Mouse (Mus musculus) kidney, postnatal 36 days (tissue): ENCODE data around the gene Ecpas.

Experiments
- DNase-seq, 2 experiments: peaks; one replicate each; pipeline ENCODE4 v3.0.0; 2021 to 2022; ENCODE audit warnings: mixed read lengths in 2 of 2

The Ecpas gene

DNA sequence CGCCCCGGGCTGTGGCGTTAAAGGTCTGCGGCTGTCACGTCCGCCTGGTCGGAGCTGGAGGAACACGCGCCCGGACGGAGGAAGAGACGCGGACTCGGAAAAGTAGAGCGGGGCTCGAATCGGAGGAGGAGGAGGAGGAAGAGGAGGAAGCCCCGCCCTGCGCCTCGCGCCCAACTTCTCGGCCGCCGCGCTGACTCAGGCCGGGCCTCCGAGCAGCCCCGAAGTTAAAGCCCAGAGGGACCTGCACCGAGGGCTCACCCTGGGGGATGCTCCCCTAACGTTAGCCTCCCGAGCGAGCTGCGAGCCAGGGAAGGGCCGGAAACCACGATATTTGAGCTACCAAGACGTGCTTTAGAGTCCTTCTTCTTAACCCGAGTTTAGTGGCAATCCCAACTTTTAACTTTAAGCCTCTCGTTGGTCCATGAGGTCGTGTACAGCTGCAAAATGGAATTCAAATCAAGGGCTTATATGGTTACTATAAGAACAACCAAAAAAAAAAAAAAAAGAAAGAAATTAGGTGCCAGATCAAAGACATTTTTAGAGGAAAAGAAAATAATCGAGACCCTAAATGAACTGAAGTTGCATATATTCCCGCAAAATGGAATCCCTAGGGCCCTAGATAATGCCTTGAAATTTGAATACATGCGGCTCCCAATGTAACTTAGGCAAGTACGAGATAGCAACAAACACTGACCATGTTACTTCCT, at the start of gene Ecpas:
Gene Ecpas, minus strand, starts transcription at position 121 of the 707 bp plus-strand sequence.
- DNase-seq: peak; percentile 83 to 90

DNA sequence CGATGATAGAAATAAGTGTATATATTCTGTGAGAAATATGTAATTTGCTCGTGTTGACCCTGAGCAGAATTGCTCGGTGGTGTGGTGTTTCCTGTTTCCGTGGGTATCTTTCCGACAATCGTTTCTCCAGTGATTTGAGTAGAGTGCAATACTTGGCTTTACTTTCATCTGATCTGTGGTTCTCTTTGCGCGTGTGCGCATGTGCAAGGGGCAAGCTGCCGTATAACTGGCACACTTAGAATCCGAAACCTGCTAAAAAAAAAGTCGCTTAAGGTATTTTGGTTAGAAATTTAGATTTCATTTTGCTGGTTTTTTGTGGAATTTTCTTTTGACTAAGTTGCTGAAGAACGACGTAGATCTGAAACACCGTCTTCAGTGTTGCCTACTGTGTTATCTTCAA, 49.2 kb upstream of the Ecpas start:
- DNase-seq: no peak

DNA sequence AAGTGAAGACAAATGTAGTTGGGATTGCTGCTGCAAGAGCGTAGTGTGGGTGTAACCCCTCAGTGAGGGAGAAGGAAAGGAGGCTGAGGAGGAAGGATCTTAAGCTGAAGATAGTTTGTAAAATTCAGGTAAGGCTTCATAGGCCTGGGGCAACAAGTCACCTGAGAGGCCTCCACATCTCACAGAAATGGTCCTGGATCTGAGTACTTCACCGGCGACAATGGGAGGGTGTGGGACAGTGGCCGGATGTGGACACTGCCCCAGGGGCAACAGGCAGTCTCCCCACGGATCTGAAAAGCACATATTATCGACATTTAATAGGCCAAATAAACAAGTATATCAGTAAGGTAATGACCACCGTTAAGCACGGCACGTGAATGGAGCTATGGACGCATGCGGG, 40.1 kb upstream of the Ecpas start:
- DNase-seq: no peak

DNA sequence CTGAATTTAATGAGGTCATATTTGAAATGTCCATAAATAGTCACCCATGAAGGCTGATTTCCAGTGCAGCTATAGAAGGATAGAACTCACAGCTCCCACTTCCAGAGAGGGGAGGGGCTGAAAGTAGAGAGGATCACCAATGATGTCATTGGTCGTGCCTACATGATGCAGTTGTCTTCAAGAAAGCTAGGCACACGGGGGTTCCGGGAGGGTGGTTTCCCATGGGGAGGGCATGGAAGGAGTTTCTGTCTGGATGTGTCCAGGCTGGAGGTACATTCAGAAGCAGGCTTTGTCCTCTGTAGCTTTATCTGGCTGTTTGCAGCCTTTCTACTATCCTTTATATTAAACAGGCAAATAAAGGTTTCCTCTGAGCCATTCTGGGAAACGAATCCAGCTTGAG, 35.8 kb upstream of the Ecpas start:
- no peak for DNase-seq

DNA sequence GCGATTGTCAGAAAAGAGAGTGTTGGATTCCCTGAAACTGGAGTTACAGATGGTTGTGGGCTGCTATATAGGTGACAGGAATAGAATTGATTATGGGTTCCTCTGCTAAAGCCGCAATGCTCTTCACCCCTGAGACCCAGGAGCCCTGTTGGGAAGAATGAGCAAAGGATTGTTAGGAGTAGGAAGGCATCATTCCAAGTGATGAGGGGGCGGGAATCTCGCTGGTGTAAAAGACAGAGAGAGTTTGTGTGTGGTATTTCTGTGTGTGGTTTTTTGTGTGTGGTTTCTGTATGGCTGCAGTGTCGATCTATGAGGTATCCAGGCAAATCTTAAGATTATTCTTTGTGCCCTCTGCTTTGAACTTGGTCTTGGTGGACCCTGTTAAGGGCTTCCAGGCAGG, 32.1 kb upstream of the Ecpas start:
- no peak for DNase-seq

DNA sequence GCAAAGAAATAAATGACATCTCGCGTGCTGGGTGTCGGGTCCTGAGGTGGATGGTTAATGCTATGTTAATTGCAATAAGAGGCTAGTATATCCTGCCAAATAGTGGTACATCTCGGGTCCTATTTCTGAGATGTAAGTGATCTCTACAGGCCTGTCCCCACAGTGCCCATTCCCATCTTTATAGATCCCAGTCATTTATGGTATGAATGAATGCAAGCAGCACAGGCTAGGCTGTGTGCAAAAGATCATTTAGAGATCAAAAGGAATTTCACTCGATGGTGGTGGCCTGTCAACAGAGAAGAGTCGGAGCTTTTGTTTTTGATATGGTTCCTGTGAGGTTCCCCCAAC, 31.6 kb upstream of the Ecpas start:
- DNase-seq: no peak

DNA sequence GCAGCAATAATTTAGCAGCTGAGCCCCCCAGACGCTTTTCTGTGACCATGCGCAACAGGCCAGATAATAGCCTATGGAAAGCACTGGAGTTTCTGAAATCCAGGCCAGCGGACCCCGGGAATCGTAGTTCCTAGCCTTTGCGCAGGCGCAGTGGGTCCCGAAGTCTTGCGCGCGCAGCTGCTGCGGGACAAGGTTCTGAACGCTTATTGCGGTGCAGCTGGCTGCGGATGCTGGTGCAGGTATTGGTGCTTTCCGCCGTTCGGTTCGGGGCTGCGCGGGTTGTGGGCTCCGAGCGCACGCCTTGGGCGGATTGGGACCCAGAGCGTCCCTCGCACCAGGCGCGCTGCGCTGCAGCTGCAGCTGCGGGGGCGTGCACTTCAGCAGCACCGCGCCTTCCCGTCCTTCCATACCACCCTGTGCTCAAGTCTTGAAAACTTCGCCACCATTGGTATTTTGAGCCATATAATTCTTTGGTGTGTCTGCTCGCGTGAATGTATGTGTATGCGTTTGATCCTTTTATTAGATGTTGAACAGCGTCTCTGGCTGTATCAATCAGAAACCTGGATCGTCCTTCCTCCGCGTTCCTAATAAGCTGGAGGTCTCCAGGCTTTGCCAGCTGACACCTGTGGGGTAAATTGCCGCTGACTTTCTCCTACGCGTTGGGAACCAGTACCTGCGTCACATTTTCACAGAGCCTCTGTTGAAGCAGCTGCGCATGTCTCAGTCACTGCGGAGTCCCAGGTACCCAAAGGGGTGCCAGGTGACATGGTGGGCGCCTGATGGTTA, 31.1 kb upstream of the Ecpas start, which contains the start of gene Zkscan16:
Gene Zkscan16, plus strand, starts transcription at position 209 of the 786 bp plus-strand sequence.
- peak; percentile 58 to 83 for DNase-seq

DNA sequence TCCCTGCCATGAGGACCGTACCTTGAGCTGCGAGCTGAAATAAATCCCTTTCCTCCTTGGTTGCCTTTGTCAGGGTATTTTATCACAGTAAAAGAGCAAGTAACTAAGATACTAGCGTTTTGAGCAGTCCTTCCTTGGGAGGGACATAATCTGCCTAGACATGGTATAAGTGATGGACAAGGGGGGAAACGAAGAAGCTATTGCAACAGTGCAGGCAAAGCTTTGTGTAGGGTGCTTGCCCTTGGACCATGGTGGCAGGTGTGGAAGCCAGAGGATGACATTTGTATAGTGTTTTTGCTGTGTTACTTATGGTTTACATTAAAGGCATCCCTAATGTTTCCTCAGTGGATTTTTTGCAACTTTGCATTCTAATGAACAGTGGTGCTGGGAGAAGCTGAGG, 30.4 kb upstream of the Ecpas start:
- no peak for DNase-seq

DNA sequence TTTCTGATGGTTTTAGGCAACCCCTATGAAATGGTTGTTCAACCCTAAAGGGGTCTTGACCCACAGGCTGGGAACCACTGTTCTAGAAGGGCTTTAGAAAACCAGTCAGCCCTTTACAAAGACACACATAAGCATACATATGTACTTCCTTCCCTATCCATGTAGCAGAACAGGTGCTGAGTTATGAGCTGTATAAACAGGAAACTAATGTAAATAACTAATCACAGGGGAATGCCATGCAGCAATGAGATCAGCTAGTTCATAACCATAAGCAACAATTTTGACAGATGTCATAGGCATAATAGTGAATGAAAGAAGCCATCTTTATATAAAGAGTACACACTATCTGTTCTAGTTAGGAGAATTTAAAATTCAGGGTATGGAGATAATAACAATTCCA, 29.1 kb upstream of the Ecpas start:
- DNase-seq: no peak

DNA sequence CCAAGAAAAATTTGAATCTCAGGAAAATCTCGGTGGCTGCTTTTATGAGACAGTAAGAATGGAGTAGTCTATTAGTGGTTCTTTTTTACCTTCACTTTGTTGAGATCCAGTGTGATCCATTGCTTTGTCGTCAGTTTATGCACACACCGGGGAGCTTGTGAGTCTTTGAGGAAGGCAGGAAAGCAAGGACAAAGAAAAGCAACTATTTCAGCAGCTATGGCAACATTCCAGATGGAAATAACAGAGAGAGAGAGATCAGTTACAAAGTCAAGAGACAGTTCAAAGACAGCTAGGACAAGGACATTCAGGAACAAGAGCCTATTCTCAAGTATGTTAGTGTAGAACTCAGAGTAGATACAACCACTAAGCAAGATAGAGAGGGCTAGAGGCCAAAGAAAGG, 23.3 kb upstream of the Ecpas start:
- DNase-seq: no peak

DNA sequence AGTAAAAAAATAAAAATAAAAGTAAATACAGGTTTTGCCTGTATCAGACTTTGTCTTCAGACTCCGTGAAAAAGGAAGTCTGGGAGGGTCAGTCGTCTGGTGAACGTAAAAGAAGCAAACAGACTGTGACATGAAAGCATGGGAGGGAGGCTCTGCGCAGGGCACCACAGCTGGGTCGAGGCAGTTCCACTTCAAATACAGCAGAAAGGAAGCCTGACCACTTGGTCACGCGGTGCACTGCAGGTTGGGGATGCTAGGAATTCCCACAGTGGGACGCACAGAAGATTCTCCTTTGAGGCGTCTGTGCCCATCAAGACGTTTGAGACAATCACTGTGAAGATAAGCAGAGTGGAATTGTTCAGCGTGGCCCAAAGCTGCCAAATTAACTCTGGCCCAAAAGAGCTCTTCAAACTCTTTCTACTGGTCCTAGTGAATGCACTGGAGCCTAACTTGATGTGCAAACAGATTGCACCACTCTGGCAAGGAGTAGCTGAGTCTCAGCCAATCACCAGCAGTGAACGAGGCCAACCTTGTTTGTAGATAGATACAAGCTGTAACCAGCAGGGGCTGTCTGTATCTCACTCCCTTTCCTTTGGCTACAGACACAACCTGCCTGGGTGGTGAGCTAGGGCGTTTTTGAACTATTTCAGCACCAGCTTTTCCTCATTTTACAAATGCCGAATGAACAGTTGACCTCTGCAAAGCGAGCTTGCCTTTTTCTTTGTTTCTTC, 22.4 kb upstream of the Ecpas start:
- peak; percentile 22 to 33 for DNase-seq

DNA sequence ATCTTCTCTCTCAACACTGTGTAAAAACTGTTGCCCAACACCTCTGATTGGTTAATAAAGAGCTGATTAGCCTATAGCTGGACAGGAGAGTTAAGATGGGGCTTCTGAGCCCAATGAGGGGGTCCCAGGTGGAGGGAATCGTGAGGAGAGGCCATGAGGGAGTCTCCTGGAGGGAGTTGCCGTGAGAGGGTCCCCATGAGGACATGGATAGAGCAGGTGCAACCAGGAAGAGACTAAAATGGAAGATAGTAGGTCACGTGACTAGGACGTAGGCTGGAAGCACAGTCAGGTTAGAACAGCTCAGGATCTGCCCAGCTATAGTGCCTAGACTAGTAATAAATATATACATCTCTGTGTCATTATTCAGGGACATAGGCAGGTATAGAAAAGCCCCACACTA, 21.8 kb upstream of the Ecpas start:
- DNase-seq: no peak

DNA sequence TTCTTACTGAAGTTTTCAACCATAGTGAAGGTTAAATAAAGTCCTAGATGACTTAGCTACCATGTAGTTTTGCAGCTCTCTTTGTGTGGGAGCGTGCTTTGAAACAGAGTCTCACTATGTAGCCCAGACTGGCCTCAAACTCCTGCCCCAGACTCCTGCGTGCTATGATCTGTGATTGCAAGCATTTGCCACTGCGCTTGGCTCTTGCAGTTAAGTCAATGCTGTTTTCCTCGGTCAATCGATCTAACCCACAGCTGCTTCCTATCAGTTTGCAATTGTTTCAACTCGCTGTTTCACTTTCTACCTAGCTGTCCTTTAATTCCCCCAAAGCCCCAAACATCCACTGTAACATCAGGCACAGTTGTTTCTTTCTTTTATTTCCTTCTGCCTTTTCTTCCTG, 20.0 kb upstream of the Ecpas start:
- no peak for DNase-seq

DNA sequence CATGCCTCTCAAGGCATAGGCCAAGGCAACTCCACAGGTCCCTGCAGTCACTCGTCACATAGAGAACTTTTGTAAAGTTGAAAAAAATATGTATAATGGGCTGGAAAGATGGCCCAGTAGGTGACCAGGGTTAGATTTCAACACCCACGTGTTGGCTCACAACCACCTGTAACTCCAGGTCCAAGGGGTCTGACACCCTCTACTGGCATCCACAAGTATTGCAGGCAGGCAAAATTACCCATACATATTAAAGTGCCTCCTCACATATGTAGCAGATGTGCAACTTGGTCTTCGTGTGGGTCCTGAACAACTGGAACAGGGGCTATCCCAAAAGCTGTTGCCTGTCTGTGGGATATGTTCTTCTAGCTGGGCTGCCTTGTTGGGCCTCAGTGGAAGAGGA, 15.1 kb upstream of the Ecpas start:
- DNase-seq: no peak

DNA sequence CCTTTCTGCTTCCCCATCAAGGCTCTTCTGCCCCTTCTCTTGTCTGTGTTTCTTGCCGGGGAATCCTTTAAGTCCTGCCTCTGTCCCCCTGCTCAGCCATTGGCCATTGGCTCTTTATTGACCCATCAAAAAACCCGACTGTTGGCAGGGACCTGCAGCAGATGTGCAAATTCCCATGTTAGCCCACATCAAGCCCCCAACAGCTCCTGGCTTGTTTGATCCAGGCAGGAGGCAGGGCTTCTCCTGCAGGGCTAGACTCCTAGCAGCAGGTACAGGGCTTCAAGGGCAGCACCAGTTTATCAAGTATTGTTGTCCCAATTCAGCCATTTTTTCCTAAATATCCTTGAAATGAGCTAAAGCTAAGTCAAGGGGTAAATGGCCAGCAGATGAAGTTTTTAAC, 13.6 kb upstream of the Ecpas start:
- no peak for DNase-seq

DNA sequence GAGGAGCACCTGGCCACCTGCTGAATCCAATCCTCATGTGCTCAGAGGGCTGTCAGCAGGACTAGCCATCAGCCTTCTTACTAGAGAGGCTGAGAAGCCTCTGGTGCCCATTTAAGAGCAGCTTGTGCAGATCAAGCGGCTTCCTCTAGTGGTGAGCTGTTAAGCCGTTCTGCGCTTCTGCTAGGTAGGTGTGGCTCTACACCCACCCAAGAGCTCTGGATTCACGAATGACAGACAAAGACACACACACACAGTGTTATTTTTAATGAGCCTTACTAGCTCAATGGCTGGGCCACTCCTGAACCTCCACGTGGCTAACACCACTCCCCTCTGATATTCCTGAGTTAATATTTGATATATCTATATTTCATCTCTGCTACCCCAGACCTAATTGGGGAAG, 13.1 kb upstream of the Ecpas start:
- no peak for DNase-seq

DNA sequence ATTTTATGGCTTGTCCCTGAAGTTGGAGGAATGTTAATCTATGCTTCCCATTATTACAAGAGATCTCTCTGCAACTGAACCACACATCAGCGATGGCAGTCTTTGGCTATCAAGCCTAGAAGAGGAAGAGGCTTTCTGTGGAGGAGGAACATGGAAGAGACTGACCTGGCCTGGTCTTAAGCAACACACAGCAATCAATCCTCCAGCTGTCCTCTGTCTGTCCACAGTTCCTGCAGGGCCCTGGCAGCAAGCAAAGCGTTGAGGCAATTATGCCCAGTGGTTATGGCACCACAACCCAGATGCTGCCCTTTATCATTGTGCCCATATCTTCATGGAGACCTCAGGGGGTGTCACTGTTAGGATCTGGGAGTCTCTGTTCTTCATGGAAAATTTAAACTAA, 11.4 kb upstream of the Ecpas start:
- no peak for DNase-seq

DNA sequence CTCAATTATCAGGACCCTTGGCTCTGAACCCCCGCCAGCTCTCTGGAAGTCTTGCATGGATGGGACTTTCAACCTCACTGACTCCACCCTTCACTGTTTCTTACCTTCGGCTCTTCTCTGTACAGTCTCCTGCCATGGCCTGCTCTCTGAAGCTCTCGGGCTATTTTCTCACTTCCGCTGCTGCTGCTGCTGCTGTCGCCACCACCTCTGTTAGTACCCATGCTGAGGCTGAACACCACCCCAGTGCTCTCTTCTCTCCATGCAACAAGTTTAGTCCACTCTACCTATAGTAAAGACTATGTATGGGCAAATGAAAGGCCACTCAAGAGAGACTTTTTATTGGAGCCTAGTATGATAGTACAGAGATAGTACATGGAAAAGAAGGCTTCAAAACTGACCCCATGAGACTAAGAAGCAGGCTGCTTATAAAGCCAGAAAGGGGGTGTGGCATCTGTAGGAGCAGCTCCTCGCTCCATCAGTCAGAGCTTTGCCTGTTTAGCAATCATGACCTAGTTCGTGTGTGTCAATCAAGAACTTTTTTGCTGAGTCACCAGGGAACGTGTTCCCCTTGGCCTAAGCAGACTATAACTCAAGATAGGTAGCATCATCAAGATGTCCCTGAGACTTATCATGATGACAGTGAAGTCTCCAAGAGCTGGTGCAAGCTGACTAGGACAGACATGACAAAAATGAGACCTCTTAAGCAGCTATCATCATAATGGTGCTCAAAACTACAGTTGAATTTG, 2.7 kb upstream of the Ecpas start:
- DNase-seq: no peak

DNA sequence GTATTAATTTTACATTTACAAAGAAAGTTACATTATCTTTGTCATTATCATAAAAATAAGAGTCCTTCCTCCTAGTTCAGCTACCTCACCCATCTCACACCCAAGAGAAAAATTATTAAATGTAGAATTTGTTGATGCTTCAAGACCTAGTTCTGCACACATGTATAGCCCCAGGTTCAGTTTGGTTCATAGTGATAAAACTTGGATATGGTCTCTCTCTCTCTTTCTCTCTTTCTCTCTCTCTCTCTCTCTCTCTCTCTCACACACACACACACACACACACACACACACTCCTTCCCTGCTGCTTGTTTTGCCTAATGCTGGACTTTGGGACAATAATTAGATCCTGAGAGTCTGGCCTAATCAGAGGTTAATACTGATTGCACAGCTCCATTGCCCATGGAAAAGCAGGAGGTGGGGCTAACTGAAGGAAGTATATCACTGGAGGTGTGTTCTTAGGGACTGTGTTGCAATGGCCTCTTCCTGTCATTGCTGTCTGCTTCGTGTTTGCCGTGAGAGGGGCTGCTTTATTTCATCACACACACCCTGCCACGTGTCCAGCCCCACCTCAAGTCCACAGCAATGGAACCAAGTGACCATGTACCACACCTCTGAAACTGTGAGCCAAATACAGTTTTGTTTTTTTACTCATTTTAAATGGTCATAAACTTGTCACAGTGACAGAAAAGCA, 932 bp upstream of the Ecpas start:
- no peak for DNase-seq

DNA sequence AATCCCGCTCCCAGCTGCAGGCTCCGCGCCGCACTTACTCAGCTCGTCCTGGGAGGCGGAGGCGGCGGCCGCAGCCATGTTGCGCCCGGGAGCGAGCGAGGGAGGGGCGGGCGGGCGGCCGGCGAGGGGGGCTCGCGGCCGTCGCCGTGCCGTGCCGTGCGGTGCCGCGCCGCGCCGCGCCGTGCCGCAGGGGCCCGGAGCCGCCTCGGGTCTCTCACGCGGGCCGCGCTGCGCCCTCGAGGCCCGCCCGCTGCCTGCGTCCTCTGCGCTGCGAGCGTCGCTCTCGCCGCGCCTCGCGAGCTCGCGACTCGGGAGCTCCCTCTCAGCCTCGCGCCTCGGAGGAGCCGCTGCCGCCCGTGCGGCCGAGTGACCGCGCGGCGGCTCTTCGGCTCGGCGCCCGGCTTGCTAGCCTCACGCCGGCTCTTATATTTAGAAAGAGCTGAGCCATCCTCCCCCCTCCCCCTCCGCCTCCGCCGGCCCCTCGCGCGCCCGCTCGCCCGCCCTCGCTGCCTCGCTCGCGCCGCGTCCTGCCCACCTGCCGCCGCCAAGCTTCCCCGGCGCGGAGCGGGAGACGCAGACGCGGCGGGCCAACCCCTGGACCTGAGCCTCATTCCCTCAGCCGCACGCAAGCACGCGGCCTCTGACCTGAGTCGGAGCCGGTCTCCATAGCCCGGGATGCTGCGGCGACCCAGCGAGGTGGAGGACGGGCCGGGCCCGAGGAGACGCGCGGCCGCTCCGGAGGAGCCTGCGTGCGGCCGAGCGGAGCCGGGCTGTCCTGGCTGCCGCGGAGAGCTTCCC, 519 bp downstream of the Ecpas start:
- peak; percentile 51 to 75 for DNase-seq

DNA sequence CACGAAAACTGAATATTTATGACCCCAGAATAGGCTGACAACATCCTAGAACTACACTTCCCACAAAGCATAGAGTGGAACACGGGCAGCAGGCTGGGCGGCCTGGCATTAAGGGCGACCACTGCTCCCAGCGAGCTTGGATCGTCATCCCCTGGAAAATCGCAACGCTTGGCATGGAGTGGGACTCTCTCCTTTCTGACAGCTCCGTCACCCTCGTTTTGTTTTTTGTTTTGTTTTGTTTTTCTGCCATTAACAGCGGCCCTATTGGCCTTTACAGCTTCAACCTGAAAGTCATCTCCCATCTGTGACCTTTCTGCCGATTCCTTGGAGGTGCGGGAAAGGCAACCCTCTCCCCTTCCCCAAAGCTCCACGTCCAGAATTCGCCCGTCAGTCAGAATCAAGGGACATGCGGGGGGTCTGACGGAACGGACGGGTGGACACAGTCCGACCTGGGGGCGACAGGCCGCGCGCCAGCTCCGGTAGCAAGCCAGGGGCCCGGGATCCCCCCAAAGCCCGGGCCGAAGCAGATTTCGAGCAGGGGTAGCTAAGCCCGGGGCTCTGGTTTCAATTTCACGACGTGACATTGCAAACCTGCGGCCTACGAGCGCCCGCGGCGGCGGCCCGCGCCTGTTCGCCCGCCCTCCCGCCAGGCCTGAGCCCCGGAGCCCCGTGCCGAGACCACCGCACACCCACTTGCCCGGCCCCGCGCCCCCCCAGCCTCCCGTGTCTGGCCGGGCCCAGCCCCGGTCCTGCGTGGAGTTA, 1.3 kb downstream of the Ecpas start:
- DNase-seq: peak; percentile 35 to 71
